Mouse (Mus musculus): ENCODE measurements around the gene Grm5.

DNA sequence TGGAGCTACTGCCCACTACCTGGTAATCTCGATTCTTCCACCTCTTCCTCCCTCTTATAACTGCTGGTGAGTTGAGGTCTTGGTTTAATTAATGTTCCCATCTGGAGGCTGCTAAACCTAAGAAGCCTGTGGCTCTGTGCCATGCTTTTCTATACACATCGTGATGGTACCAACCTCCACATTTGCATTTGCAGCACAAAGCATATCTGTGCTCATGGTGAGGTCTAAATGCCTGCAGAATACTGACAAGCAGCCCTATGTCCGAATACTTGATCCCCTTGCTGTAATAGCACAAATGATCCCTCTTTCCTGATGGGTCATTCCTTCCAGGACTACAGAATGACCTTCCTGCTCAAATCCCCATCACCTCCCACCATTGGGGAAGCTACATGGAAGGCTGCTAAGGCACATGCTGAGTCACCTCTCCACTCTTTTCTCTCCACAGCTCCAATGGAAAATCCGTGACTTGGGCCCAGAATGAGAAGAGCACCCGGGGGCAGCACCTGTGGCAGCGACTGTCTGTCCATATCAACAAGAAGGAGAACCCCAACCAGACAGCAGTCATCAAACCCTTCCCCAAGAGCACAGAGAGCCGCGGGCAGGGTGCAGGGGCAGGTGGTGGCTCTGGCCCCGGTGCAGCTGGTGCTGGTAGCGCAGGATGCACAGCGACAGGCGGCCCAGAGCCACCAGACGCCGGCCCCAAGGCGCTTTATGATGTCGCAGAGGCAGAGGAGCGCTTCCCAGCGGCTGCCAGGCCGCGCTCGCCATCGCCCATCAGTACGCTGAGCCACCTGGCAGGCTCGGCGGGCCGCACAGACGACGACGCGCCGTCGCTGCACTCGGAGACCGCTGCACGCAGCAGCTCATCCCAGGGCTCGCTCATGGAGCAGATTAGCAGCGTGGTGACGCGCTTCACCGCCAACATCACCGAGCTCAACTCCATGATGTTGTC, 545.8 kb downstream of the Grm5 start:
- TF ChIP-seq POLR2A (IDR thresholded peaks at IDR 0.05; ENCODE audit: low read depth, low read length), result no peak
- no peak for TF ChIP-seq CTCF (IDR thresholded peaks at IDR 0.05; ENCODE audit: extremely low read depth, insufficient read length, insufficient replicate concordance, low read depth, low read length)
